Mouse (Mus musculus): Measurements from ENCODE around the gene Gpr45.

- TF ChIP-seq CTCF (IDR thresholded peaks at IDR 0.05; ENCODE audit: extremely low read depth, insufficient read length, insufficient replicate concordance, low read depth, low read length) (no peak), POLR2A (IDR thresholded peaks at IDR 0.05; ENCODE audit: low read depth, low read length) (no peak)
These were observed 30.6 kb downstream of the Gpr45 start for GRCm38 (mm10) chr1:42983082-42983771.
